Mouse (Mus musculus) myocyte (in vitro differentiated cells): ENCODE results near the gene Cdk5rap2.

Experiments used
- CEBPB ChIP-seq: IDR thresholded peaks from 2 replicates; pipeline ENCODE4 v1.6.1; 2011; ENCODE audit warnings: mild to moderate bottlenecking, moderate library complexity; ENCODE audit not compliant: poor library complexity, insufficient read depth, severe bottlenecking
- E2F4 ChIP-seq: IDR thresholded peaks from one replicate; pipeline ENCODE4 v1.6.1; 2011; ENCODE audit warnings: mild to moderate bottlenecking, control low read depth, moderate library complexity; ENCODE audit not compliant: insufficient read depth
- MAX ChIP-seq: IDR thresholded peaks from one replicate; pipeline ENCODE4 v1.6.1; 2011; ENCODE audit warnings: low read depth, mild to moderate bottlenecking, control low read depth
- MYOD1 ChIP-seq, 3 experiments: IDR thresholded peaks; one replicate each; pipeline ENCODE4 v1.6.1; 2011; ENCODE audit warnings: control low read depth in 2 of 3, low read depth in 2 of 3, mild to moderate bottlenecking in 2 of 3, moderate library complexity in 1 of 3; ENCODE audit not compliant: insufficient read length in 2 of 3, control insufficient read depth in 1 of 3
- MYOG ChIP-seq, 3 experiments: IDR thresholded peaks; one replicate each; pipeline ENCODE4 v1.6.1; 2011; ENCODE audit warnings: control low read depth in 2 of 3, low read depth in 2 of 3, mild to moderate bottlenecking in 2 of 3; ENCODE audit not compliant: insufficient read length in 2 of 3, control insufficient read depth in 1 of 3, insufficient read depth in 1 of 3
- POLR2A ChIP-seq: IDR thresholded peaks from one replicate; pipeline ENCODE4 v1.6.1; 2011; ENCODE audit warnings: low read depth, mild to moderate bottlenecking, control low read depth, moderate library complexity; ENCODE audit not compliant: insufficient read length
- POLR2AphosphoS2 ChIP-seq: IDR thresholded peaks from one replicate; pipeline ENCODE4 v1.6.1; 2011; ENCODE audit warnings: low read depth, control low read depth; ENCODE audit not compliant: insufficient read length
- SRF ChIP-seq: IDR thresholded peaks from one replicate; pipeline ENCODE4 v1.6.1; 2011; ENCODE audit warnings: low read depth; ENCODE audit not compliant: control insufficient read depth, insufficient read length
- USF1 ChIP-seq: IDR thresholded peaks from one replicate; pipeline ENCODE4 v1.6.1; 2011; ENCODE audit warnings: low read depth, mild to moderate bottlenecking, control low read depth, moderate library complexity

- TF ChIP-seq E2F4 (no peak), POLR2A (no peak), USF1 (no peak), MYOD1 (IDR thresholded peaks at IDR 0.05; ENCODE audit: control insufficient read depth in 1 of 3, insufficient read length in 2 of 3, low read depth in 2 of 3) (peak; percentile 56 to 74 (median 62)), CEBPB (no peak), POLR2AphosphoS2 (no peak), SRF (no peak), MAX (no peak), MYOG (IDR thresholded peaks at IDR 0.05; ENCODE audit: control insufficient read depth in 1 of 3, insufficient read depth in 1 of 3, insufficient read length in 2 of 3, low read depth in 2 of 3) (peak in 2 of 3 experiments; percentile 31 to 41)
Measured at GRCm38 (mm10) chr4:70412126-70412525, 1.9 kb upstream of the Cdk5rap2 start.
